Mouse (Mus musculus): ENCODE data around the gene Ppp2r2c.

The Ppp2r2c gene

GRCm38 (mm10) chr5:36898415-36899109, 30.2 kb downstream of the Ppp2r2c start:
- DNase-seq: no peak

GRCm38 (mm10) chr5:36899392-36899791, 31.1 kb downstream of the Ppp2r2c start:
- no peak for DNase-seq

GRCm38 (mm10) chr5:36900189-36900619, 31.9 kb downstream of the Ppp2r2c start:
- peak; percentile 50 to 56 for DNase-seq

- DNase-seq: no peak
Observed at GRCm38 (mm10) chr5:36902807-36903206, 34.5 kb downstream of the Ppp2r2c start.

- DNase-seq: no peak
Observed at GRCm38 (mm10) chr5:36904131-36904530, 35.8 kb downstream of the Ppp2r2c start.

GRCm38 (mm10) chr5:36904703-36905102, 36.4 kb downstream of the Ppp2r2c start:
- DNase-seq: no peak

- peak in 1 of 2 experiments; percentile 21 for DNase-seq
Observed at GRCm38 (mm10) chr5:36905216-36905615, 36.9 kb downstream of the Ppp2r2c start.

- DNase-seq: peak in 1 of 2 experiments; percentile 31
Observed at GRCm38 (mm10) chr5:36907695-36908094, 39.4 kb downstream of the Ppp2r2c start.

GRCm38 (mm10) chr5:36909545-36909944, 41.2 kb downstream of the Ppp2r2c start:
- no peak for DNase-seq

GRCm38 (mm10) chr5:36910980-36911379, 42.7 kb downstream of the Ppp2r2c start:
- no peak for DNase-seq

GRCm38 (mm10) chr5:36911759-36912352, 43.5 kb downstream of the Ppp2r2c start:
- DNase-seq: no peak

GRCm38 (mm10) chr5:36912602-36913310, 44.4 kb downstream of the Ppp2r2c start:
- DNase-seq: peak; percentile 40 to 57

GRCm38 (mm10) chr5:36915256-36915655, 46.9 kb downstream of the Ppp2r2c start:
- no peak for DNase-seq

- no peak for DNase-seq
Observed at GRCm38 (mm10) chr5:36916581-36916980, 48.3 kb downstream of the Ppp2r2c start.

GRCm38 (mm10) chr5:36917245-36917644, 48.9 kb downstream of the Ppp2r2c start:
- no peak for DNase-seq

GRCm38 (mm10) chr5:36918016-36918415, 49.7 kb downstream of the Ppp2r2c start:
- DNase-seq: no peak

- DNase-seq: peak; percentile 59 to 64
Observed at GRCm38 (mm10) chr5:36920072-36920471, 51.8 kb downstream of the Ppp2r2c start.

GRCm38 (mm10) chr5:36921871-36922270, 53.6 kb downstream of the Ppp2r2c start:
- DNase-seq: no peak

- no peak for DNase-seq
Observed at GRCm38 (mm10) chr5:36922811-36923210, 54.5 kb downstream of the Ppp2r2c start.

- DNase-seq: no peak
Observed at GRCm38 (mm10) chr5:36923826-36924700, 55.8 kb downstream of the Ppp2r2c start.

GRCm38 (mm10) chr5:36928701-36929100, 60.4 kb downstream of the Ppp2r2c start:
- peak; percentile 47 for DNase-seq

- no peak for DNase-seq
Observed at GRCm38 (mm10) chr5:36929376-36929775, 61.1 kb downstream of the Ppp2r2c start.

- DNase-seq: no peak
Observed at GRCm38 (mm10) chr5:36933383-36933782, 65.1 kb downstream of the Ppp2r2c start.
